Mouse (Mus musculus): ENCODE measurements at regions not wholly inside any gene's neighbourhood (a gene's known extent, or its start where the extent isn't known, plus 50 kb on each side); places are given as distances from the start of the nearest gene placed in this dataset.
A peak's percentile ranks its signal among the peaks of the same experiment; 100 is the strongest.

- Histone ChIP-seq H3K36me3 (replicated peaks; ENCODE audit: control insufficient read depth, insufficient read depth, low read depth) (no peaks in the 10 kb centered on the region), H3K4me1 (replicated peaks; ENCODE audit: control insufficient read depth in 2 of 2, insufficient read depth in 2 of 2, low read length in 1 of 2) (peaks cover 10 to 13% of the 10 kb centered on the region in 2 experiments), H3K4me2 (ENCODE audit: low read depth) (no peak overlapping the region), H3K4me3 (ENCODE audit: insufficient read depth in 1 of 2, low read depth in 2 of 2, low read length in 2 of 2) (no peak overlapping the region), H3K9me3 (ENCODE audit: control insufficient read depth, low read length) (no peaks in the 10 kb centered on the region), H3K27me3 (ENCODE audit: control insufficient read depth, insufficient read depth, low read length) (no peaks in the 10 kb centered on the region), H3K27ac (no peak overlapping the region), H3K9ac (replicated peaks) (no peak overlapping the region)
- 61% methylated on average over 3 of the region's 3 CpGs for WGBS (ENCODE audit: insufficient replicate concordance)
- DNase-seq (ENCODE audit: low read depth in 3 of 3, low spot score in 3 of 3) (no peak), ATAC-seq (ENCODE audit: insufficient read depth) (no peak)
- TF ChIP-seq CTCF (IDR thresholded peaks at IDR 0.05; ENCODE audit: low read depth) (no peak), EP300 (IDR thresholded peaks at IDR 0.05; ENCODE audit: low read depth) (no peak)
Measured at GRCm38 (mm10) chr4:107746366-107746765, 55.7 kb upstream of the Lrp8 start.

- Histone ChIP-seq H3K27ac (no peak overlapping the region), H3K4me1 (replicated peaks; ENCODE audit: control insufficient read depth in 2 of 2, insufficient read depth in 2 of 2, low read length in 1 of 2) (peaks cover 10 to 13% of the 10 kb centered on the region in 2 experiments), H3K4me2 (ENCODE audit: low read depth) (no peak overlapping the region), H3K9me3 (ENCODE audit: control insufficient read depth, low read length) (no peaks in the 10 kb centered on the region), H3K36me3 (replicated peaks; ENCODE audit: control insufficient read depth, insufficient read depth, low read depth) (no peaks in the 10 kb centered on the region), H3K9ac (replicated peaks) (no peak overlapping the region), H3K27me3 (ENCODE audit: control insufficient read depth, insufficient read depth, low read length) (no peaks in the 10 kb centered on the region), H3K4me3 (ENCODE audit: insufficient read depth in 1 of 2, low read depth in 2 of 2, low read length in 2 of 2) (no peak overlapping the region)
- DNase-seq (ENCODE audit: low read depth in 3 of 3, low spot score in 3 of 3) (no peak), ATAC-seq (ENCODE audit: insufficient read depth) (no peak)
- WGBS (ENCODE audit: insufficient replicate concordance): 44% methylated on average over 5 of the region's 5 CpGs
- no peak for TF ChIP-seq CTCF (IDR thresholded peaks at IDR 0.05; ENCODE audit: low read depth)
- no peak for TF ChIP-seq EP300 (IDR thresholded peaks at IDR 0.05; ENCODE audit: low read depth)
Measured at GRCm38 (mm10) chr4:107746923-107747431, 55.1 kb upstream of the Lrp8 start.

- 67% methylated on average over 9 of the region's 9 CpGs for WGBS (ENCODE audit: insufficient replicate concordance)
- no peak for DNase-seq (ENCODE audit: low read depth in 3 of 3, low spot score in 3 of 3)
- Histone ChIP-seq H3K27me3 (ENCODE audit: control insufficient read depth, insufficient read depth, low read length) (no peaks in the 10 kb centered on the region), H3K27ac (no peak overlapping the region), H3K9ac (replicated peaks) (no peak overlapping the region), H3K4me2 (ENCODE audit: low read depth) (no peak overlapping the region), H3K4me1 (replicated peaks; ENCODE audit: control insufficient read depth in 2 of 2, insufficient read depth in 2 of 2, low read length in 1 of 2) (peaks cover 10 to 13% of the 10 kb centered on the region in 2 experiments), H3K9me3 (ENCODE audit: control insufficient read depth, low read length) (no peaks in the 10 kb centered on the region), H3K36me3 (replicated peaks; ENCODE audit: control insufficient read depth, insufficient read depth, low read depth) (no peaks in the 10 kb centered on the region), H3K4me3 (ENCODE audit: insufficient read depth in 1 of 2, low read depth in 2 of 2, low read length in 2 of 2) (no peak overlapping the region)
- no peak for TF ChIP-seq CTCF (IDR thresholded peaks at IDR 0.05; ENCODE audit: low read depth)
- no peak for TF ChIP-seq EP300 (IDR thresholded peaks at IDR 0.05; ENCODE audit: low read depth)
- no peak for ATAC-seq (ENCODE audit: insufficient read depth)
Measured at GRCm38 (mm10) chr4:107747454-107747853, 54.6 kb upstream of the Lrp8 start.

GRCm38 (mm10) chr4:107747907-107748628 lies 54.0 kb upstream of the Lrp8 start:
- 15% methylated on average over 13 of the region's 13 CpGs for WGBS (ENCODE audit: insufficient replicate concordance)
- DNase-seq (ENCODE audit: low read depth in 3 of 3, low spot score in 3 of 3): no peak
- Histone ChIP-seq H3K4me3 (ENCODE audit: insufficient read depth in 1 of 2, low read depth in 2 of 2, low read length in 2 of 2) (no peak overlapping the region), H3K27ac (no peak overlapping the region), H3K27me3 (ENCODE audit: control insufficient read depth, insufficient read depth, low read length) (no peaks in the 10 kb centered on the region), H3K4me1 (replicated peaks; ENCODE audit: control insufficient read depth in 2 of 2, insufficient read depth in 2 of 2, low read length in 1 of 2) (peaks cover 10 to 13% of the 10 kb centered on the region in 2 experiments), H3K4me2 (ENCODE audit: low read depth) (peak overlapping the region; percentile 13; the same call in 1 of the 2 replicates), H3K36me3 (replicated peaks; ENCODE audit: control insufficient read depth, insufficient read depth, low read depth) (no peaks in the 10 kb centered on the region), H3K9me3 (ENCODE audit: control insufficient read depth, low read length) (no peaks in the 10 kb centered on the region), H3K9ac (replicated peaks) (no peak overlapping the region)
- TF ChIP-seq EP300 (IDR thresholded peaks at IDR 0.05; ENCODE audit: low read depth): no peak
- TF ChIP-seq CTCF (IDR thresholded peaks at IDR 0.05; ENCODE audit: low read depth): no peak
- no peak for ATAC-seq (ENCODE audit: insufficient read depth)

GRCm38 (mm10) chr4:107749045-107749444 lies 53.0 kb upstream of the Lrp8 start:
- ATAC-seq (ENCODE audit: insufficient read depth): no peak

More at GRCm38 (mm10) chr4:107749045-107749444, 53.0 kb upstream of the Lrp8 start:
- no peak overlapping the region for H3K9ac ChIP-seq (replicated peaks)
- no peaks in the 10 kb centered on the region for H3K27me3 ChIP-seq (ENCODE audit: control insufficient read depth, insufficient read depth, low read length)
- WGBS (ENCODE audit: insufficient replicate concordance): 83% methylated on average over 8 of the region's 8 CpGs
- DNase-seq (ENCODE audit: low read depth in 3 of 3, low spot score in 3 of 3): no peak
- H3K36me3 ChIP-seq (replicated peaks; ENCODE audit: control insufficient read depth, insufficient read depth, low read depth): no peaks in the 10 kb centered on the region
- peaks cover 10 to 13% of the 10 kb centered on the region in 2 experiments for H3K4me1 ChIP-seq (replicated peaks; ENCODE audit: control insufficient read depth in 2 of 2, insufficient read depth in 2 of 2, low read length in 1 of 2)
- no peak overlapping the region for H3K4me3 ChIP-seq (ENCODE audit: insufficient read depth in 1 of 2, low read depth in 2 of 2, low read length in 2 of 2)
- TF ChIP-seq CTCF (IDR thresholded peaks at IDR 0.05; ENCODE audit: low read depth) (no peak), EP300 (IDR thresholded peaks at IDR 0.05; ENCODE audit: low read depth) (no peak)
- no peak overlapping the region for H3K4me2 ChIP-seq (ENCODE audit: low read depth)
- H3K27ac ChIP-seq: no peak overlapping the region
- H3K9me3 ChIP-seq (ENCODE audit: control insufficient read depth, low read length): no peaks in the 10 kb centered on the region

All from liver, embryonic 14.5 days (tissue).